Mouse (Mus musculus): ENCODE data around the gene Gm8882. TPM values are rescaled to one million over a fixed set of nuclear protein-coding genes. Genes with fewer than 3 reads are reported as not detected.

Gm8882 gene
- polyA plus RNA-seq (2012; rRNA removed; ENCODE audit: low replicate concordance), result not detected in 2 replicates

GRCm38 (mm10) chr6:132364034-132364433 is at the start of gene Gm8882:
Gene Gm8882, minus strand, starts transcription at chr6:132364134.

GRCm38 (mm10) chr6:132314657-132315056 is 49.3 kb downstream of the Gm8882 start, which contains the start of gene Prpmp5:
Gene Prpmp5, minus strand, starts transcription at chr6:132314757.

Other genes starting within 250 kb of the Gm8882 start
- not detected in 2 replicates for gene Prb1, start 153.6 kb downstream of the Gm8882 start, polyA plus RNA-seq (2012; rRNA removed; ENCODE audit: low replicate concordance)
- not detected in 2 replicates for gene Prpmp5, start 49.4 kb downstream of the Gm8882 start, polyA plus RNA-seq (2012; rRNA removed; ENCODE audit: low replicate concordance)
- not detected in 2 replicates for gene Prh1, start 205.7 kb upstream of the Gm8882 start, polyA plus RNA-seq (2012; rRNA removed; ENCODE audit: low replicate concordance)
- not detected in 2 replicates for gene Prp2, start 231.8 kb upstream of the Gm8882 start, polyA plus RNA-seq (2012; rRNA removed; ENCODE audit: low replicate concordance)

Data from subcutaneous adipose tissue, adult 2 months (tissue).